Mouse (Mus musculus) adipocyte (in vitro differentiated cells): Measurements from ENCODE around the gene Fcgrt.
"Not testable (repeated sequence)": the region's sequence is repeated elsewhere in the genome, so short reads cannot be mapped to it uniquely, and the experiment has no call there.

Experiments used
- DNase-seq: peaks from one replicate; pipeline ENCODE4 v3.0.0-alpha.2; 2016; ENCODE audit warnings: low spot score

The Fcgrt gene

DNA sequence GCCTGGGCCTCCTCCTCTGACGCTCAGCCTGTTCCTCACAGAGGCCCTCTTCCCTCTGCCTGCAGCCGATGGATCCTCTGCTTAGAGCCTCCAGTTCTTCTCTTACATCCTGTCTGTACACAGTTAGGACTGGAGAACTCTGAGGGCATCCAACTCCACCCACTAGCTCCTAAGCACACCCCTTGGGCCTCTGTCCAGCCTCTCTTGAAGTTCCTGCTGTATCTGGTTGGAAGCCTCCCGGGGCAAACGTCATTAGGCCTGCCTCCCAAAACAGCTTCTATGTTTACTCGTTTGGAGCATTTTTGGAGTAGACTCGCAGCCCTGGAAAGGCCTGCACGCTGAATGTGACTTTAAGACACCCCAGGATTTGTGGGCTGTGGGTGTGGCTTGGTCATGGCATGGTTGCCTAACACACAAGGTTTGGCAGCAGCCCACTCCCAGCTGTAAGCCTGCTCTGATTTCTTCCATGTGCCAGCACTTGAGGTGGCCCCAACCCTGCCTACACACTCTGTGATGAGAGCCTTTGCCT is at the start of gene Fcgrt:
Gene Fcgrt (minus strand): TSS at position 200 of the 529 bp plus-strand sequence.
- DNase-seq: peak; percentile 99

DNA sequence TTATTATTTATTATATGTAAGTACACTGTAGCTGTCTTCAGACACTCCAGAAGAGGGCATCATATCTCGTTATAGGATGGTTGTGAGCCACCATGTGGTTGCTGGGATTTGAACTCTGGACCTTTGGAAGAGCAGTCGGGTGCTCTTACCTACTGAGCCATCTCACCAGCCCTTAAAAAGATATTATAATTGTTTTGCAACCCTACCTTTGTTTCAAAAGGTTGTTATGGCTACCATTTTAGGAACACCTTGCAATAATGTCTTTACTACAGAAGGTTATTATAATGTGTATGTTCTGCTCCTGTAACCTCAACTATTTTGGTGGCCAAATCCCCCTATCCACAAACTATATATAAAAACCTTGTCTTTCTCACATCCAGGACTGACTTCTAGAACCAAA is 49.4 kb upstream of the Fcgrt start:
- DNase-seq: not testable (repeated sequence)

DNA sequence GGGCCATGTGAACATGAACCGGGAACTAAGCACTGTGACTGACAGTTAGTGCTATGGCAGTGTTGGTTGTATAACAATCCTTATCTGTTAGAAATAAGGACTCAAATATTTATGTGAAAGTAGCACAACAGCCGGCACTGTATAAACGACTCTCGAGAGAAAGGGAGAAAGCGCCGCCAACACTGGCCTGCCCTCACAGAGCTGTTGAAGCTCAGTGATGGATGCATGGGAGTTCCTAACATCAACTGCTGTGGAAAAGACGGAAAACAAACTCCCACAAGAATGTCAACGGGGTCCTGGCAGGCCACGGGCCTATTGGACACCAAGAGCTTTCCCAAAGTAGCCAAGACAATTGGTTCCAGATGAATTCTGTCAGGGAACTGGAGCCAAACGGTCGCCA is 47.7 kb upstream of the Fcgrt start:
- DNase-seq: peak; percentile 56

DNA sequence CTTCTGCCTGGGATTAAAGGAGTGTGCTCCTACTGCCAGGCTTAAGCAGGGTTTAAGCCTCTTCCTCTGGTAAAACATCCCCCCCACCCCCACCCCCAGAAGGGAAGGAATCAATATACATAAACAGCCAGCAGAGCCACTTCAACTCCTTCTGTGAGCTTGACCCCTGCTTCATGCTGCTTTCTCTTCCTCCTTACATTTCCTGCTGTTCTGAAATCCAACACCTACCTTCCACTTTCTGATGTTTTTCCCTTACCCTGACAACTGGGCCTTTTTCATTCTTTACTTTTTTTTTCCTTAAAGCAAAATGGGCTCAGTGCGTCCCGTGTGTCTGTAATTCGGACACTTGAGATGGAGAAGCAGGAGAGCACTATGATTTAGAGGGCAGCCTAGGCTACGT is 46.7 kb upstream of the Fcgrt start:
- DNase-seq: no peak

DNA sequence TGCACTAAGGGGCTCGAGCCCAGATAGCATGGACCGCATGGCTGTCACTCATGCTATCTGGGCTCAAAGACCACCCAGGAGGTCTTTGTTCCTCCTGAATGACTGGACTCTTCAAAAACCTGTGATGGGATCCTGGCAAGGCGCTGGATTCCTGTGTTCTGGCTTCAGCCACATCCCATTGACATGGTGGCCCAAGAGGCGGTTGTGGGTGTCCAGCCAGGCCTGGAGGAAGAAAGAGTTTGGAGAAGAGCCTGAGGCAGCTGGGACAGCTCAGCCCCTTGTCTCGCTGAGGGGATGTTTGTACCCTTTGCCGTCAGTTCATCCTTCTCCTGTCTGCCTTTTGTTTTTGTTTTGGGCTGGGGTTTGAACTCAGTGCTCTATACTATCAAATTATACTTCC is 45.9 kb upstream of the Fcgrt start:
- DNase-seq: no peak

DNA sequence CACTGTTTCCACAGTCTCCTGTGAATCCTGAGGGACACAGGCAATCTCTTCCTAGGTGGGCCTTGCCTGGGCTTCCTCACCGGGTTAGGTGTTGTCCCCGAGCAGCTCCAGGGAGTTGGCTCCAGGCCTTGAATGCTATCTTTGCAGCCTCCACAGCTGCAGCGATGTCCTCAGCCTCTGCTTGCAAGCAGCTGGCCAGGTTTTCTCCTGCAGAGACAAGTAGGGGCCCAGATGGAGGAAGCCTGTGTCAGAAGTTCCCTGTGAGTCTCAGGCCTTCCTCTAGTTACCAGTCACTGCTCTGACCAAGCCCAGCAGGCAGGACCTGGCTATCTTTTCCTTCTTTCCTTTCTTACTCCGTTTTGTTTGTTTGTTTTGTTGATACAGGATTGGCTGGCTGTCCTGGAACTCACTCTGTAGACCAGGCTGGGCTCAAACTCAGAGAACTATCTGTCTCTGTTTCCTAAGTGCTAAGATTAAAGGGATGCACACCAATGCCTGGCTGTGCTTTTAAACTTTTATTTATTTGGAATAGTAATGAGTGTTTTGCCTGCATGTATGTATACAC is 45.0 kb upstream of the Fcgrt start:
- DNase-seq: no peak

DNA sequence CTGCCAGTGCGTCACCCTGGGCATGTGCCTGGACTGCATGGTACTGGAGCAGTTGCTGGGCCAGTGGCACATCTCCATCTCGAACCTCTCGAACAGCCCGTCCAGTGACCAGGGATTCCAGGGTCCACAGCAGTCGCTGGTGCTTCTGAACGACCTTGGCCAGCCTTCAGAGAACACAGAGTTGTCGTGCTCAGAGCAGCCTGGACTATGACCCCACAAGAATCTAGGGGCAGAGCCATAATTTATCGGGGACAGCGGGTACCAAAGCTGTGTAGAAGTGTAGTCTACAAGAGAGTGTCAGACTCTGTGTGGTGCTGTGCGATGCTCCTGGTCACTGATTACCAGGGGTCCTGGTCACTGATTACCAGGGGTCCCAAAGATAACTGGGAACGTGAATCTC is 44.2 kb upstream of the Fcgrt start:
- DNase-seq: no peak

DNA sequence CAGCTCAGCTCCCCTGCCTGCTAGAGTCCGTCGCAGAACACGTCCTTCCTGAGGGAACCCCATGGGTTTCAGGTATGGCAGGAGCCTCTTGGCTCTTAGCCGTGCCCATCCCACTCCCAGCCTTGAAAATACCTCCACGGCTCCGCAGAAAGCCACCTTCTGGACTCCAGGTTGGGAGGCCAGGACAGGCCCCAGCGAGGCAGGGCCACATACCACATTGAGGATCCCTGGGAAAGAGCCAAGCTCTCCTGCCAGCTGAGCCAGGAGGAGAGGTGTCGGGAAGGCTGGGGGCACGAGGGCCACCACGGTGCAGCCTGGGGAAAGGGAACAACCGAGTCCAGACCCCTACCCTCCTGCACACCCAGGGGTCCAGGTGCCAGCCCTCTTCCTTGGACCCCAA is 43.6 kb upstream of the Fcgrt start:
- DNase-seq: no peak

DNA sequence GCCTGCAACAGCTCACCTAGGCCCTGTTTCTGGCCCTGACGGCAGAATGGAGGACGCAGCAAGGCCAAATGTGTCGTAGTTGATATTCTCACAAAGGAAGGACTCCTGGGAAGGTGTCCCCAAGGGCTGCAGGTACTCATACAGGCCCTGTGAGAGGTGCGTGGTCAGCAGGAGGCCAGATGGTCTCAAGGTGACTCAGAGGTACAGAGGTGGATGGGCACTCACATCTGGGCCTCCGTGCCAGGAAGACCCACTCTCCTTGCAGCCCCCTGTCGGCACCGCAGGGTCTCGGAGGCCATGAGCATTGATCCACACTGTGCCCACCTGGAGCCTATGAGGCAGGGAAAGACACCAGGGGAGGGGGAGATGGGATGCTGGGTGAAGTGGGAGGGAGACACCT is 41.8 kb upstream of the Fcgrt start:
- no peak for DNase-seq

DNA sequence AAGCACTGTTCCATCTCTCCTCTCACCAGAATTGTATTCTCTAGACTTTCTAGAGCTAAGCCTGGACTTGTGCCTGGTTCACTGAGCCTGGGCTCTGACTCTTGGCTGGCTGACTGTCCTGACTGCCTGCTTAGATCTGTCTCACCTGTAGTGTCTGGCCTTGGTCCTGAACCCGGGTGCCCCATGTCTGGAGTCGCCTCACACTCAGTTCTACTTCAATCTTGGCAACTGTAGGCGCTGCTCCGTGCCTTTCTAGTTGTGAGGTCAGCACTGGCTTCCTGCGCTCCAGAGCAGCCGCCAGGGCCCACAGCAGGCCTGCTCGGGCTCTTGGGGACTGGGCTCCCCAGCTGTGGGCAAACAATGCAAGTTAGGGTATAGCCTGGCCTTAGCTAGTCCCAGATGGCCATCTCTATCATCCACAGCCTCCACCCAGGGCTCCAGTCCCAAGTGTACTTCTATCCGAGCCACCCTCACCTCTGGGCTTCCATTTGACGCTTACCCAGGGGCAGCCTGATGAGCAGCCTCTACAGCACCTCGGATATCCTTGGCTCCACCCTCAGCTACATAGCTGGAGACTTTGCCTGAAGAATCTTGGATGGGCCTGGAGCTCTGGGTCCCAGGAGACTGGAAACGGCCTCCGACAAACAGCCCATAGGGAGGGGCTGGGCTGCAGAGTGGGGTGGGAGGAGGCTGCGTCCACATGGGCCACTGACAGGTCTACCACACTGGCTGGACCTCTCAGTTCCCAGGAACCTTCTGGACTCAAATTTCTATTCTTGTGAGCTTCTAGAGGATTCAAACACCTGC is 40.9 kb upstream of the Fcgrt start:
- DNase-seq: no peak

DNA sequence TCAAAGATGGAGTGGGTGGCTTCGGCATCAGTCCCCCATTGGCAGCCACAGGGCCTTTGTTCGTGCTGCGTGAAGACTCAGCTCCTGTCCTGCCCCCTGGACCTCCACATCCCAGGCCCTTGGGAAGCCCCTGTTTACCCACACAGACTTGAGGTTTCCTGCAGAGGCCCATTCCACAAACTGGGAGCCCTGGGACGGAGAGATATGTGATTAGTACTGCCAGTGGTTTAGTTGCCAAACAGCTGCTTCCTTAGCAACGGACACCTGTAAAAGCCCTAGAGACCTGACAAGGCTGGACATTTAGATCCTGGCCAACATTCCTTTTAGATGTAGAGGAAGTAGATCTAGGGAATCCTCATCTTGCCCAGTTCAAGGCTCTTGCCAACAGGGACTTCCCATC is 38.3 kb upstream of the Fcgrt start:
- no peak for DNase-seq

DNA sequence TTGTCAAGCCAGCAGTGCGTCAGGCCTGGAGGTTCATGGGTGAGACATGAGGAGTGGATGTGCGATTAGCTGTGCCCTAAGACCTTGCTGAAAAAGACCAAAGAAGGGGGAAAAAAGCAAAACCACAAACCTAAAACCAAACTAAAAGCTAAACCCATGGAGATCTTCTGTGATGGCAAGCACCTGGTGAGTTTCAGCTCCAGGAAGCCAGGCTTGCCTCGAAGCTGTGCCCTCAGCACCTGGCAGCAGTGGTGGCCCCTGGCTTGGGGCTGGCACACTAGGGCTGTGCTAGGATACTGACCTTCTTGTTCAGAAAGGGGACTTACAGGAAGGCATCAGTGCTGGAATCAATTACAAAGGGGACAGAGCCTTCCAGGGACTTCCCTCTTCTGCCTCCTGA is 37.7 kb upstream of the Fcgrt start:
- no peak for DNase-seq

DNA sequence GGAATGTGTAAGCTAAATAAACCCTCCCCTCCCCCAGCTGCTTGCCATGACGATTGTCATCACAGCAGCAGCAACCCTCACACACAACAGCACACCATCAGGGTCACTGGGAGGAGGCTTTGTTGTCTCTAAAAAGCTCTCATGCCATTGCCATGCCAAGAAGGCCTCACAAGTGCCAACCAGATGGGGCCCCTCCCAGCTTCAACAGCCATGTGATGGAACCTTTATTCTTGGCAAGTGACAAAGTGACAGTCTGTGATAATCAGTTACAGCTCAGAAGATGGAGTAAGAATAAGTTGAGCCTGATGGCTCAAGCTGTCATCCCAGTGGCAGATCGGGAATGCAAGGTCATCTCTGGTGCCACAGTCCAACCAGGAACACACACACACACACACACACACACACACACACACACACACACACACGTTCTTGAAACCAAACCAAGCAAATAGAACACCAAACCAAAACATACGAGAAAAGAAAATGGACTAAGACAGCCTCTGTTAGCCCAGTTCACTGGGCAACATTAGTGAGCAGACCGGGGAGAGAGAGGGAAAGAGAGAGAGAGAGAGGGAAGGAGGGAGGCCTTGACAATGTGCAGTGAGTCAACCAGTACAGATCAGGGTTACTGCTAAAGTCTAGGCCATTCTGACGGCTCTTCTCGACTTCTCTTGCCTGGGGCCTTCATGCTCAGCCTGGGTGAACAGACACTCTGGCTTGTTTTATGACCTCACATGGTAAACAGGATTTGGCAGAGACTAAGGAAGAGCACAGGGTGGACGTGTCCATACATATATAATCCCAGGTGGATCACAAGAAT is 36.5 kb upstream of the Fcgrt start:
- DNase-seq: no peak

DNA sequence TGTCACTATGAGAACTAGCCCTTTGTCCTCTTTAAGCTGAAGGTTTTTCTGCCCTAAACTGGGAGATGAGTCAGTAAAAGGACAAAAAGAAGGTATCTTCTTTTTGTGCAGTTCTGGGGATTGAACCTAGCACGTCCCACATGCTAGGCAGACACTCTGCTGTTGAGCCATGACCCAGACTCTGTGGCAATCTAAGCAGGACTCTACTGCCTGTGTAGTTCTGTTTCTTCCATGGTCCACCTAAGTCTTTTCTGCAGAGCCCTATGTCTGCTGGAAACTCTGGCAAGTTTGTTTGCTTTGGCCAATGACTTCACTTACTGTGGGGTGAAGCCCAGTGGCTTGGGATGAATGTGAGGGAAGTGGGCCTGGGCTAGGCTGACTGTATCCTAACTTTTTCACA is 34.8 kb upstream of the Fcgrt start:
- DNase-seq: peak; percentile 19

DNA sequence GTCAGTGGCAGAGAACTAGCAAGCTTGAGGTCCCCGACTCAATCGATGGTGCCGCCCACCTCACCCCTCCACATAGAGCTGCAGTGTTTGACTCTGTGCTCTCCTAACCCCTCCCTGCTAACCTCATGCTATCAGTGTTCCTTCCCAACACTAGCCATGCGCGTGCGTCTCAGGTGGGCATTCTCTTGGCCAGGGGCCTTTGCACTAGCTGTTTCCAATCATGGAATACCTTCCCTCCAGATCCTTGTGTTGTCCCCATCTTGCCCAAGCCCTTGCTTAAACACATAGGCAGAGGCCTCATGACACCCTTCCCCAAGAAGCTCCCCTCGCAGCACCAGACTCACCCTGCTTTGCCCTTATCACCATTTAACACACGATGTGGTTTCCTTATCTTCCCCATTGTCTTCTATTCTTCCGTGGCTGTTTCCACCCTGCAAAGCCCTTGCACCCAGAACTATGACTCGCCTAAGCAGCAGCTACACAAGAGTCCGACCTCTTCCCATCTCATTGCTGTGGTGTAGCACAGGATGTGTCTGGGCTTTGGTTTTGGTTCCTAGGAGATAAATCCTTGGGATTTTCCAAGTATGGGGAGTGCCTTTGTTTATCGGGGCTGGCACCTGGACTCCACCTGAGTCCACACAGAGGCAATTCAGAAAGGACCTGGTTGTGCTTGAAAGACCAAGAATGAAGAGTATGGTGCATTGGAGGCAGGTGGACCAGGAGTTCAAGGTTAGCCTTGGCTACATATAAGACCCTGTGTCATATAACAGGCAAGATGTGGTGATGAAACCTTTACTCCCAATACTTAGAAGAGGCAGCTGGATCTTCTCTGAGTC is 33.7 kb upstream of the Fcgrt start:
- DNase-seq: no peak

DNA sequence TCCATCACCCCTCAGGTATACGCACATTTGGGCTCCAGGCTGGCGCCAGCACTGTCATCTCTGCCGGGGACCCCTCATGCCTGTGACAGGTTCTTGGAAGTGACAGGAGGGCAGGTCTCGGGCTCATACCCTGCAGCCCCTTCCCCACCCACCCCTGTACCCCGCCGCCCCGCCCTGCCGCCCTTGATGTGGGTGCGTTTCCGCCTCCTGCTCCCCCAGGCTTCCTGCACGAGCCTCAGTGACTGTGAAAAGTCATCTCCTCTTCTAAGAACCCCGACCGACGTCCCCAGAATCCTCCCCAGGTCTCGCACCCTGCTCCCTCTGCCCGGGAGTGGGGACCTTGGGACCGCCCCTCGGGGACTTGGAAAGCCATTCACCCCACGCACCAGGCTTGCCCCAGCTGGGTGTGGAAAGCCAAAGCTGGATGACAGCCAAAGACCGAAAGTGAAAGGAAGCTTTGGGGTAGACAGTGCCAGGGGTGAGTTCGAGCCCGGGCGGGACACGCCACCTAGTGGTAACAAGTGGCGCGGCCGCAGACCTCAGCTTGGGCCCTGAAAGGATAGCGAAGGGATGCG is 32.4 kb upstream of the Fcgrt start, which contains the start of the genes Gm45713 and Flt3l:
Gene Gm45713 (minus strand): TSS at position 239 of the 575 bp plus-strand sequence.
Gene Flt3l (minus strand): TSS at position 440 of the 575 bp plus-strand sequence.
- DNase-seq: peak; percentile 91

DNA sequence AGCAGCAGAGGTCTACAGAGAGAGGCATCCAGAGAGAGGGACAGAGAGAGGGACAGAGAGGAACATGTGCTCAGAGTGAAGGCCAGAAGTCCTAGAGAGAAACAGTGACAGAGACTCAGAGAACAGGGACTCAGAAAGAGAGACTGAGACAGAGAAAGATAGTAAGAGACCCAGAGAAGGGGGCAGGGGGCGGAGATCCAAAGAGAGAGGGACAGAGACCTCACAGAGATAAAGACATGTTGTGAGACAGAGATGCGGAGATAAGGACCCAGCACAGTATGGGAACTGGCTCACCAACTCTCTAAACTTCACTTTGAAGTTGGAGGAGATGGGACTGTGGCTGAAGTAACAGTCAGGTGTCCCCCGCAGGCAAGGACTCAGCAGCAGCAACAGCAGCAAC is 31.7 kb upstream of the Fcgrt start:
- no peak for DNase-seq

DNA sequence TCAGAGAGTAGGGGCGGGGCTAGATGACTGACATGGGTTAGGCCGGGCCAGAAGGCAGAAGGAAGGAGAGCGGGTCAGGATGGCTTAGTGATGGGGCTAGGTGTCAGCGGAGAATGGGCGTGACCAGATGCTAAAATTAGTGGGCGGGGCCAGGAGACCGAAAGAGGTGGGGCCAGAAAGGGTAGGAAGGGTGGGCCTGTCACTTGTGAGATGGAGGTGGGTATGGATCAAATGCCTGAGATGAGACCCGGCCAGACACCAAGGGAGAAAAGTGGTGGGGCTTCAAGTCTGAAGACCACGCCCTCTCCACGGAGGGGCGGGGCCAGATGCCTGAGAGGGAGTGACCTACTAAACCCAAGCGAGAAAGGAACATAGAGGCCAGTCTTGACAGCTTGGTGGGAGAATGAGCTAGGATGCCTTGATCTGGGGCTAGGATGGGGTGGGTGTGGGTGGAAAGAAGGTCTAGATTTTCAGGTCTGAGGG is 30.9 kb upstream of the Fcgrt start:
- no peak for DNase-seq

DNA sequence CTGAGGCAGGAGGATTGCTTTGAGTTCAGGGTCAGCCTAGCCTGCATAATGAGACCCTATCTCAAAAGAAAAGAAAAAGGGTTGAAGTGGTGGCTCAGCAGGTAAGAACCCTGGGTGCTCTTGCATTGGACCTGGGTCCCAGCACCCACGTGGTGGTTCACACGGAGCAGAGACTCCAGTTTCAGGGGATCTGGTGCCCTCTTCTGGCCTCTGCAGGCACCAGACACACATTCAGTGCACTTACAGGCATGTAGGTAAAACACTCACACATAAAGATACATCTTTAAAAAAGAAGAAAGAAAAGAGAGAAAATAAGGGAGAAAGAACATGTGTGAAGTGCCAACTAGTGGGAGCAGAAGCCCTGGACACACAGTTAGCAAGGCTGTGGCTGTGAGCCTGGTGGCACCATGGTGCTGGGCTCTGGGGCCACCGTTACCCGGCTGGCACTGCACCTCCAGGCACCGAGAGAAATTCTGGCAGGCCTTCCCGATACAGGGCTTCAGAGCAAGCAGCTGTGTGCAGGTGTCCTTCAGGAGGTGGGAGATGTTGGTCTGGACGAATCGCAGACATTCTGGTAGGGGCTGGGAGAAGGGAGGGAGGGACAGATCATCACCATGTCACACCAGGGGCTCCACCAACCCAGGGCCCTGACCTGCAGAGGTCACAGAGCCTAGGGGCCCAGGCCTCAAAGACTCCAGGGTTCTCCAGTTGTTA is 30.0 kb upstream of the Fcgrt start:
- DNase-seq: no peak

DNA sequence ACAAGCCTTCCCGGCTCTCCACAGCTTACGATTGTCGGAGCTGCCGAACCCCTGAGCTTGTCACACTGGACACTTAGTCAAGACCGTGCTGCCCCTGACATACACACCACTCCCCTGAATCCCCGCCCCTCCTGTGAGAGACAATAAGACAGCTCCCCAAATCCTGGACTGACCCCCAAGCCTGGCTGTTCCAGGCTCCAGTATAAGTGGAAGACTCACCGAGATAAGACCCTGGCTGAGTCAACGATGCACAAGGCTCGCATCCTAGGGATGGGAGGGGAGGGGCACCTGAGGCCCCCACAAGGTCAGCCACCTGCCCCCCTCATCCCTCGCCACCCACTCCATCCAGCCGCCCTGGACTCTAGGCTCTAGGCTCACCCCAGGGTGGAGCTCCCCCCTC is 28.2 kb upstream of the Fcgrt start:
- DNase-seq: no peak
